Mouse (Mus musculus) lung, embryonic 16.5 days (tissue): ENCODE results near the gene Pnldc1. TPM values are rescaled to one million over a fixed set of nuclear protein-coding genes. Genes with fewer than 3 reads are reported as not detected.

Source experiments
- ATAC-seq: fragments of 200-750 bp; cut with Nextera tagmentation; 2 replicates; pipeline ENCODE4 v1.8.0; 2017; ENCODE audit warnings: low read depth, mild to moderate bottlenecking, moderate library complexity
- H3K27ac ChIP-seq: fragments of 300-500 bp; sonication (generic); 2 replicates; pipeline ENCODE4 v1.5.1; 2014; ENCODE audit warnings: mild to moderate bottlenecking, control low read depth, low read length
- H3K27me3 ChIP-seq: fragments of 300-500 bp; sonication (generic); 2 replicates; pipeline ENCODE4 v1.6.1; 2014; ENCODE audit warnings: low read depth, low read length, mixed read lengths; ENCODE audit not compliant: control insufficient read depth, insufficient read depth
- H3K36me3 ChIP-seq: fragments of 300-500 bp; sonication (generic); 2 replicates; pipeline ENCODE4 v1.6.1; 2014; ENCODE audit warnings: low read length; ENCODE audit not compliant: control insufficient read depth, insufficient read depth
- H3K4me1 ChIP-seq: fragments of 300-500 bp; sonication (generic); replicated peaks from 2 replicates; pipeline ENCODE4 v1.6.1; 2014; ENCODE audit warnings: low read length, mixed read lengths; ENCODE audit not compliant: control insufficient read depth, insufficient read depth
- H3K4me2 ChIP-seq: fragments of 300-500 bp; sonication (generic); 2 replicates; pipeline ENCODE4 v1.6.1; 2014; ENCODE audit warnings: low read depth, low read length, control low read depth
- H3K4me3 ChIP-seq: fragments of 300-500 bp; sonication (generic); 2 replicates; pipeline ENCODE4 v1.5.1; 2014; ENCODE audit warnings: mild to moderate bottlenecking, low read length, control low read depth
- H3K9ac ChIP-seq: fragments of 300-500 bp; sonication (generic); 2 replicates; pipeline ENCODE4 v1.6.1; 2014; ENCODE audit warnings: low read length, control low read depth
- H3K9me3 ChIP-seq: fragments of 300-500 bp; sonication (generic); 2 replicates; pipeline ENCODE4 v1.6.1; 2016; ENCODE audit warnings: low read length; ENCODE audit not compliant: control insufficient read depth
- WGBS: fragments of 180-500 bp; shearing (Covaris S2); extraction: QIAGEN DNeasy Blood & Tissue Kit; methylation state at CpG from one replicate; pipeline ENCODE4 v1.1.7; 2014; 5-methylcytosine and 5-hydroxymethylcytosine counted together
- polyA plus RNA-seq: library from polyadenylated mRNA; unstranded; fragments of >200 nt; fragmentation: Nextera tagmentation; extraction: Ambion mirVana; gene quantifications from 2 replicates; pipeline ENCODE4 v1.2.1, GENCODE M21; 2015

Pnldc1 gene
- polyA plus RNA-seq, 1 experiment from 2014 or later: 0.69 TPM

- Histone ChIP-seq H3K27ac (no peak overlapping the region), H3K4me2 (no peak overlapping the region), H3K9ac (no peak overlapping the region), H3K27me3 (no peaks in the 10 kb centered on the region), H3K4me3 (no peak overlapping the region), H3K9me3 (no peaks in the 10 kb centered on the region), H3K4me1 (no peaks in the 10 kb centered on the region), H3K36me3 (no peaks in the 10 kb centered on the region)
- WGBS: 85% methylated on average over 9 of the region's 9 CpGs
- ATAC-seq: no peak
Observed at GRCm38 (mm10) chr17:12892033-12892432, 18.0 kb downstream of the Pnldc1 start.

GRCm38 (mm10) chr17:12891054-12891453, 19.0 kb downstream of the Pnldc1 start:
- no peaks in the 10 kb centered on the region for H3K9me3 ChIP-seq
- ATAC-seq: no peak
- H3K9ac ChIP-seq: no peak overlapping the region
- no peak overlapping the region for H3K4me2 ChIP-seq
- WGBS: 81% methylated on average over 4 of the region's 4 CpGs
- H3K27ac ChIP-seq: no peak overlapping the region
- no peaks in the 10 kb centered on the region for H3K36me3 ChIP-seq
- no peaks in the 10 kb centered on the region for H3K27me3 ChIP-seq
- H3K4me3 ChIP-seq: no peak overlapping the region
- H3K4me1 ChIP-seq: peaks cover 5% of the 10 kb centered on the region

GRCm38 (mm10) chr17:12887021-12887775, 22.8 kb downstream of the Pnldc1 start:
- Histone ChIP-seq H3K9ac (no peak overlapping the region), H3K4me3 (no peak overlapping the region), H3K4me2 (no peak overlapping the region), H3K27ac (peak overlapping the region; percentile 48), H3K4me1 (peaks cover 5% of the 10 kb centered on the region), H3K9me3 (no peaks in the 10 kb centered on the region), H3K27me3 (no peaks in the 10 kb centered on the region), H3K36me3 (no peaks in the 10 kb centered on the region)
- 40% methylated on average over 15 of the region's 15 CpGs for WGBS
- ATAC-seq: peak; percentile 65

GRCm38 (mm10) chr17:12886620-12887019, 23.4 kb downstream of the Pnldc1 start:
- H3K9ac ChIP-seq: no peak overlapping the region
- no peaks in the 10 kb centered on the region for H3K27me3 ChIP-seq
- peak; percentile 36; the same call in 1 of the 2 replicates for ATAC-seq
- no peak overlapping the region for H3K4me2 ChIP-seq
- H3K4me1 ChIP-seq: peaks cover 5% of the 10 kb centered on the region
- H3K4me3 ChIP-seq: no peak overlapping the region
- no peak overlapping the region; the same call in 1 of the 2 replicates for H3K27ac ChIP-seq
- 38% methylated on average over 6 of the region's 6 CpGs for WGBS
- no peaks in the 10 kb centered on the region for H3K36me3 ChIP-seq
- no peaks in the 10 kb centered on the region for H3K9me3 ChIP-seq

- Histone ChIP-seq H3K4me3 (no peak overlapping the region), H3K36me3 (no peaks in the 10 kb centered on the region), H3K27me3 (no peaks in the 10 kb centered on the region), H3K9ac (no peak overlapping the region), H3K4me2 (no peak overlapping the region), H3K4me1 (peaks cover 4% of the 10 kb centered on the region; the same call in 1 of the 2 replicates), H3K9me3 (no peaks in the 10 kb centered on the region), H3K27ac (no peak overlapping the region)
- 85% methylated on average over 1 of the region's 1 CpGs for WGBS
- no peak for ATAC-seq
Observed at GRCm38 (mm10) chr17:12881216-12881615, 28.8 kb downstream of the Pnldc1 start.

GRCm38 (mm10) chr17:12880178-12880577, 29.9 kb downstream of the Pnldc1 start:
- peaks cover 4% of the 10 kb centered on the region; the same call in 1 of the 2 replicates for H3K4me1 ChIP-seq
- WGBS: 2% methylated on average over 14 of the region's 14 CpGs
- ATAC-seq: peak; percentile 87
- H3K4me3 ChIP-seq: peak overlapping the region; percentile 29
- H3K27ac ChIP-seq: no peak overlapping the region
- peak overlapping the region; percentile 55 for H3K4me2 ChIP-seq
- H3K9ac ChIP-seq: peak overlapping the region; percentile 49
- H3K9me3 ChIP-seq: no peaks in the 10 kb centered on the region
- no peaks in the 10 kb centered on the region for H3K27me3 ChIP-seq
- no peaks in the 10 kb centered on the region for H3K36me3 ChIP-seq

- Histone ChIP-seq H3K27me3 (peaks cover 4% of the 10 kb centered on the region; the same call in 1 of the 2 replicates), H3K4me3 (no peak within 1 kb of the TSS), H3K4me1 (peaks cover 4% of the 10 kb centered on the region; the same call in 1 of the 2 replicates), H3K27ac (no peak within 1 kb of the TSS), H3K9ac (no peak within 1 kb of the TSS), H3K9me3 (no peaks in the 10 kb centered on the region), H3K36me3 (no peaks in the 10 kb centered on the region), H3K4me2 (no peak within 1 kb of the TSS)
- ATAC-seq: no peak
- 70% methylated on average over 5 of the region's 5 CpGs for WGBS
Observed at GRCm38 (mm10) chr17:12875734-12876133, 34.3 kb downstream of the Pnldc1 start, which contains the start of gene Mrgprh. Gene Mrgprh, plus strand, starts transcription at chr17:12876034.

- Histone ChIP-seq H3K9ac (no peak overlapping the region), H3K4me3 (no peak overlapping the region), H3K4me1 (peaks cover 8% of the 10 kb centered on the region; the same call in 1 of the 2 replicates), H3K36me3 (no peaks in the 10 kb centered on the region), H3K27ac (no peak overlapping the region), H3K9me3 (no peaks in the 10 kb centered on the region), H3K4me2 (no peak overlapping the region), H3K27me3 (peaks cover 4% of the 10 kb centered on the region; the same call in 1 of the 2 replicates)
- WGBS: 65% methylated on average over 16 of the region's 16 CpGs
- no peak for ATAC-seq
Observed at GRCm38 (mm10) chr17:12872275-12873028, 37.6 kb downstream of the Pnldc1 start.

GRCm38 (mm10) chr17:12868640-12869039, 41.4 kb downstream of the Pnldc1 start:
- WGBS: 7% methylated on average over 4 of the region's 4 CpGs
- peaks cover 4% of the 10 kb centered on the region; the same call in 1 of the 2 replicates for H3K27me3 ChIP-seq
- H3K4me1 ChIP-seq: peaks cover 8% of the 10 kb centered on the region; the same call in 1 of the 2 replicates
- no peaks in the 10 kb centered on the region for H3K36me3 ChIP-seq
- no peak for ATAC-seq
- no peak overlapping the region for H3K4me2 ChIP-seq
- H3K9me3 ChIP-seq: no peaks in the 10 kb centered on the region
- no peak overlapping the region for H3K9ac ChIP-seq
- no peak overlapping the region for H3K27ac ChIP-seq
- H3K4me3 ChIP-seq: no peak overlapping the region
